Mouse (Mus musculus) regulatory T cell (primary cell): ENCODE measurements around the gene Cfap97d2.

Source experiments
- in situ Hi-C: fragments of 300-600 bp; cut with MboI, MseI; formaldehyde crosslinking; loops from one replicate; pipeline ENCODE4 v1.15.1; 2025; ENCODE audit warnings: high pct_unique_total_duplicates

Gene Cfap97d2

DNA sequence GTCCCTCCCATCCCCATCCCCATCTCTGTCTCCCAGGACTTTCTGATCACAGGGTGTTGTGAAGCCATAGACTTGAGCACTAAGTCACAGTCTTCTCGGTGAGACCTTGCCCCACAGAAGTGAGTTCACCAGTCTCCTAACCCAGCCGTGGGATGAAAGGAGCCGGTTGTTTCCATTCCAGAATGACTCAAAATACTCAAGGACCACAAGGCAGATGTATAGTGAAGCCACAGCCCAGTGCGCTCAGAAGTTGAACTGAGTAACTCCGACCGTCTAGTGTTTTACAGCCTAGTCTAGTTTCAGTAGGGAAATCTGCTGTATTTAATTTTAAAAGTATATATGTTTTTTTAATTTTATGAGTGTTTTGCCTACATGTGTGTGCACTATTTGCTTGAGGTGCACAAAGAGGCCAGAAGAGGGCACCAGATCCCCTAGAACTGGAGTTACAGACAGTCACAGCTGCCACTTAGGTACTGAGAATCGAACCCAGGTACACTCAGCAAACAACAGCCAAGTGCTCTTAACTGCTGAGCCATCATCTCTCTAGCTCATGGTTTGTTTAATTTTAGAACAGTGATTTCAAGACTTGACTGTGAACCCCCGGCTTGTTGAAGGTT lies 18.5 kb upstream of the Cfap97d2 start:
- in situ Hi-C loops: no loop called here

DNA sequence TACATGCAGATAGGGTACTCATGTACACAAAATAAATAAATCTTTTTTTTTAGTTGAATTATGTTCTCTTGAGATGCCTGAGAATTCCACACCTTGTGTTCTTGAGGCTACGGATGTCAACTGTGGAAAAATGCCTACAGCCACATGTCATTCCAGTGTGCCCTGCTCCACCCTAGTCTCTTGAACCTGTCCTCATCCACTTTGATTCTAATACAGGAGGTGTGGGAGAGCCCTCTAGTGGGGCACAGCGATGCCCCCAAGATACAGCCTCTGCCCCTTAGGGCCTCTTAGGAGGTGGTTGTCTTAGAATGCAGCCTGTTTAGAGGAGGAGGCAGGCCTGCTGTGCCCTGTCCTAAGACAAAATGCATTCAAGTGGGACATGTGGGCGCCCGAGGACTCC lies 17.7 kb upstream of the Cfap97d2 start:
- in situ Hi-C loops: no loop called here

DNA sequence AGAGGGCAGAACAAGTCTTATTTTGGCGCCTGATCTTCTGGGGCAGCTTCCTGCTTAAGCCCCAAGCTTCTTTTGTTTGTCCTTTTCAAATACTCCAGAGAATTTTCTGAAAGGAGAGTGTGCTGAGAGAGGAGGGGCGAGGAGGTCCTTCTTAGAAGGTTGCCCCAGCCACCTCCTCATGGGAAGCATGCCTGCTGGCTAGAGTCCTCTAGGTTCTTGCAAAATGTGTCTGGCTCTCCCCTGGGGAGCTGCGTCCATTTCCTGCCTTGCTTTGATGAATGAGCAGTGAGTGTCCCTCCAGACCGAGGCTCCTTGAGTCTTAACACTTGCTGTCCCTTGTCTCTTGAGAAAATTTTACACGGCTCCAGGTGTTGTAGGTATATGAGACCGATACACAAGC lies 17.2 kb upstream of the Cfap97d2 start:
- in situ Hi-C loops: no loop called here

DNA sequence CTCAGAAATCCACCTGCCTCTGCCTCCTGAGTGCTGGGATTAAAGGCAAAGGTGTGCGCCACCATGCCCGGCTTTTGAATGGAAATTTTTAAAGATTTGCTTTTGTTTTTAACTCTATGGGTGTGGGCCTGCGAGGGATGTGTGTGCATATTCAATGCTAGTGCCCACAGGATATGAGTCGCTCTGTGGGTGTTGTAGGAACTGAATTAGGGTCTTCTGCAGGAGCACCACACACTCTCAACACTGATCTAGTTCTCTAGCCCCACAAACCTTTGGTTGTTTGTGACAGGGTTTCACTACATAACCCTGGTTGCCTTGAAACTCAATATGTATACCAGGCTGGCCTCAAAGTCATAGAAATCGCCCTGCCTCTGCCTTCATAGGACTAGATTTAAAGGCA lies 16.4 kb upstream of the Cfap97d2 start:
- in situ Hi-C loops: no loop called here

DNA sequence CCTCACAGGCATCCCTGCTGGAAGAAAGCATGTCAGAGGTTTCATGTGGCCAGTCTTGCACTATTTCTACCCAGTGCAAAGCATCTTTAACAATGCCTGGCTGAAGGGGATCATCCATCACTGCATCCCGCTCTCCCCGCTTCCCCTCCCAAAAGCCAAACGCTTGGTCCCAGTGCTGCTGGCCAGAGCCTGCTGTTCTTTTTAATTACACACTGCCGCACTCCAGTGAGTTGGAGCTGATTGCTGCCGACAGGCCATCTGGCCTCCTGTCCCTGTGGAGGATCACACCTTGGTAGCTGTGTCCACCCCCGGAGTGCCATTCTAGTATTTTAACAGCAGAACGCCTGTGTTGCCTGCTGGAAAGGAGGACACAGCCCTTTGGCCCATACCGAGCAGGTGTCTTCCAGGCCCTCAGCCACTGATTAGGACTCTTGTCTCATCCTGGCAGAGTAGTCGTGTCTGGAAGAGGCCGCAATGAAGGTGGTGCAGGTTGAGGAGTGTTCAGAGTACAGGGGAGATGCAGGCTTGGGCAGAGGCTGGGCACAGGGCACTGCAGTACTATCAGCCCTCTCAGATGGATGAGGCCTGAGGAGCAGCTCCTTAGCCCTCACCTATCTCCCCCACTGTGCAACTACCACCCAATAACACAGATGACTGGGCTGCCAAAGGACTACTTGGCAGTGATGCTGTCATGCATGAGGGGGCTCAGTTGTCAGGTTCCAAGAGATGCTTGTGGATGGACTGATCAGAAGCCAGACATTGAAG lies 13.2 kb upstream of the Cfap97d2 start:
- in situ Hi-C loops: no loop called here

DNA sequence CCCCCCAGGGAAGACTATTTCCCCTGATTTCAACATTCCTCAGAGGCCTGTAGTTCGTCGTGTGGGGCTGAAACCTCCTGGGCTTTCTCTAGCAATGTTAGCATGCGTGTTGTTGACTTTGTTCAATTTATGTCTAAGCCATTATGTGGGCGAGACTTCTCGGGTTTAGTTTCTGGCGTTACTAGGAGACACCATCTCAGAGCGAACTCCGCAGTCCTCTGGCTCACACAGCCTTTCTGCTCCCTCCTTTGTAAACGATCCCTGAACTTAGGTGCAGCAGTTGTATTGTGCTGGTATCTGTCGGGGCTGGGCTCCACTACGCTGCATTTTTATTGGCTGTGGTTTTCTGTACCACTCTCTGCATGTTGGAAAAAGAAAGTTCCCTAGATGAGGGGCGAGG lies 11.0 kb upstream of the Cfap97d2 start:
- in situ Hi-C loops: no loop called here

DNA sequence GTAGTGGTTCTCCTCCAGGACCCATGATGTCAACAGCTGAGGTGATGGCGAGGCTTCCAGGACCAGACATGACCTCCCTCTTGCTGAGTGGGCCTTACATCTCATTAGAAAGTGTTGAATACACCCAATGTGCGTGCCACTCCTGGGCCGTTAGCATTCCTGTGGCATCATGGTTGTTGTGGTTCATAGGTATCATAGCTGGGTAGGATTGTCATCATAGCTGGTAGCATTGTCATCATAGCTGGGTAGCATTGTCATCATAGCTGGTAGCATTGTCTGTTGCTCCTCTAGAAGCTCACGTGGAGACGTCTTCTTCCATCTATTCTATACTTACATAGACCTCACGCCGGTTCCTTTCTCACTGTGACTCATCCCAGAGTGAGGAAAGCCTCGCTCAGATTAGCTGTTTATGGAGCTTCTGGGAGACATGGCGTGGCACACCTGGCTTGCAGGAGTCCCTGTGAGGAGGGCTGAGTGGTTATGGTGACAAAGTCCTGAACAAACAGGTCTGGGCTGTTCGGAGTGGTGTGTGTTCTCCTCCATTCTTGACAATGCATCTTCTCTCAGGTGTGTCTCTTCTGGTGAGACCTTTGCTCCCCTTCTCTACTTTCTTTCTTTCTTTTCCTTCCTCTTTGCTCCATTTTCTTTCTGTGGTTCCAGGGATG lies 10.4 kb upstream of the Cfap97d2 start:
- in situ Hi-C loops: no loop called here

DNA sequence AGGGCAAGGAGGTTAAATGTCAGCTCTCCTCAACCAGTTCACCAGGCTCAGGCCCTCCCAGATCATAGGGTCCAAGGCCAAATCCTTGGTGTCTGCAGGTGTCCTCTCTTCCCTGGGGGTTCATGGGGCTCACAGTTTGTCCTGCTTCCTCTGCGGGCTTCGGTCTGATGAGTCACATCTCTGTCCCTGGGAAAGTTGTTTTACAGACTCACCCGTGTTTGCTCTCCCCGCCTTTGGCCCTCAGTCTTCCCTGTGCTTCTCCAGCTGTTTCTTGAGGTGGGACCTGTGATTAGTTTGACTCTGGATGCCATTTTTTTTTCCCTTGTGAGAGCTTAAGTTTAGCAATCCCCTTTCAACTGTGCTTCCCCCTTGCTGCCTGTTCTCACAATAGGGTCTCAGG lies 9.5 kb upstream of the Cfap97d2 start:
- in situ Hi-C loops: no loop called here

DNA sequence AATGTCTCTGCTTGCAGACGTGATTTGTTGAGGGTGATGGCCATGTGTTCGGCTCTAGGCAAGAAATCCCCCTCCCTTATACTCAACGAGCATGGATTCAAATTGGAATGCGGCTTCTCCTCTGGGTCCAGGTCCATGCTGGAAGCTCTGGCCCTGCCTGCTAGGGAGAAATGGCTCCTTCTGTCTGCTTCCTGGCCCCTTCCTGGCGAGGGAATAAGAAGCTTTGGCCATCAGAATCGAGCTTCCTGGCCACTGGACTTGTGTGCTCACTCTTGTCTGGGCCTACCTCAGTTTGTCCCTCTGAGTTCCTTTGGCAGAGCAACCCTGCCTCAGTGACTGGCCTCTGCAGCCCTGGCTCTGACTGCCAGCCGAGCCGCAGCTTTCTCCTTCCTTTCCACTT lies 8.5 kb upstream of the Cfap97d2 start:
- in situ Hi-C loops: no loop called here

DNA sequence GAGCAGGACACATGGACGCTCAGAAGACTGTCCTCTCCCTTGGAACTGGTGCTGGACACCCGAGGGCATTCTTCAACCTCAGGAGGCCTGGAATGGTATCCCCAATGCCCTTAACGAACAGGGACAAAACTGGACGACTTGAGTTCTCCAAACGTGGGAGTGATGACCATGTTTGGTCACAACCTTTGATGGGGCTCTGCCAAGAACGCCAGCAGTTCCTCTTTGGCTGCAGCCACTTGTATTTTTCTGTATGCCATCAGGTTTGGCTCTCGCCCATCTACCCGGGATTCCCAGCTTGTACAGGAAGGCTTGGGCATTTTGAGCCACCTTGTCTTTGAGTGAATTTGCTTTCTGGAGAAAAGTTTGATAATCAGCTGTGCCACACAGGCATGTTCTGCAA lies 8.0 kb upstream of the Cfap97d2 start:
- in situ Hi-C loops: no loop called here

DNA sequence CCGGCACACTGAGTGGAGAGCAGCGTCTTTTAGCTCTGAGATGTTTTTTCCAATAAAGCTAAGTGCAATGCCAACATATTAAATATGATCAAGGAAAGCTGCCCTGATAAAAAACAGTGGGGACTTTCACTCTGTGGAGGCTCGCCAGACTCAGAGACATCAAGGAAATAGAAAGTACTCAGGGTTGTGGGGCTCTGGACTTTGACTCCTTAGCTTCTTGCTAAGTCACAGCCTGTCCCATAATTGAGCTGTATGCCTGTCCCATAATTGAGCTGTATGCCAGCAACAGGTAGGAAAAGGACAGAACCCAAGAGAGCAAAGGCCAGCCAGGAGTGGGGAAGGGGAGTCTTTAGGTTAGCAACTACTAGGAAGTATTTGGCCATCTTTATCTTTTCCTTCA lies 7.4 kb upstream of the Cfap97d2 start:
- in situ Hi-C loops: no loop called here

DNA sequence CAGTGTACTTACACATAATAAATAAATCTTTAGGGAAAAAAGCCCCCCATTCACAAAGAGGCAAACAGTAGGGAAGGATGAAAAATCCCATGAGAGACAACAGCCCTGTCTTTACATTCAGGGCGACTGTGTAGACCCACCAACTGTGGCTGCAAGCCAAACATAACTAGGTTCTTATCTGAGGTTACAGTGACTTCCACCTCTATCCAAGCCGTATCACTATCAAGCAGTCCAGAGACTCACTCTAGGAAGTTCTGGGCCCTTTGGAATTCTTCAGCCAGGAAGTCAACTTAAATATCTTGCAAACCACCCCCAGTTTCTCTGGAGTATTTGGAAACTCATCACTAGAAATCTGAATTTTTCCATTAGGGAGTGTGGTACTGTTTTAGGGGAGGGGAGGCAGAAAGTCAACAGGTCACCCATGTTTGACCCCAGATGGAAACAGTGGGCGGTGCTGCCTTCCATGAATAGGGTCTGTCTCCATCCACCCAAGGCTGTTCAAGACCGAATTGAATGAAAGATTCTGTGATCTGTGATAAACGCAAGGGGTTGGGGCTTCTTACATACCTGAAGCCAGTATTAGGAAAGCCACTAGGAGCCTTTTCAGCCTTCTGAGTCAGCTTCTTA lies 6.3 kb upstream of the Cfap97d2 start:
- in situ Hi-C loops: no loop called here

DNA sequence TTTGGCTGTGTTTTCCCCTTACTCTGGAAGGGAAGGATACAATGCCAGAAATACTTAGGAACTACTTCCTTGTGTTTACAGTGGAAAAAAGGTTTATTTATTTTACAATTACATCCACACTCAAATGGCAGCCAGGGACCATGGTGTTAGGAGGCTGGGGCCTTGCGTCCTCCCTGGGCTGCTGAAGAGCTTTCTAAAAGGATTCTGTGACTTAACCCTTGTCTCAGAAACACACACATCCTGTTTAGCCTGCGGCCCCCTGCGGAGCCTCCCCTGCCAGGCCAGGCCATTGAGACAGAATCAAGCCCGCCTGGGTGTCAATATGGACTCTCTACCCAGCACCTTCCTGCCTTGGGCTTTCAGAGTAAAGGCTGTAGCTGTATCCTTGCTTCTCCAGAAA lies 2.9 kb upstream of the Cfap97d2 start:
- in situ Hi-C loops: no loop called here

DNA sequence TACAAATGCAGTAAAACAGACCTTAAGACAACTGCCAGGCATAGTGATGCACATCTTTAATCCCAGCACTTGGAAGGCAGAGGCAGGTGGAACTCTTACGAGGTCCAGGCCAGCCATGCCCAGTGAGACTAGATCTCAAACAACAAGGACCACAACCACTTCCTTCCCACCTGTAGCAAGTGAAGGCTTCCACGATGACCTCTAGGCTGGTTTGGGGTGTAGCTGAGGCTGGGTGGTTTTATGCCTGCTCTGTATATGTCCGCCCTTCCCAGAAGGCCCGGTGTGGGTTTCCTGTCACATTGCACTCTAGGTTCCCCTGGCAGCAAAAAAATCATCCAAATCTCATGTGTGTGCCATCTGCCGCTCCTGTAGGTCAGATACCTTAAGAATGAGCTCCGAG lies 1.9 kb upstream of the Cfap97d2 start:
- in situ Hi-C loops: no loop called here

DNA sequence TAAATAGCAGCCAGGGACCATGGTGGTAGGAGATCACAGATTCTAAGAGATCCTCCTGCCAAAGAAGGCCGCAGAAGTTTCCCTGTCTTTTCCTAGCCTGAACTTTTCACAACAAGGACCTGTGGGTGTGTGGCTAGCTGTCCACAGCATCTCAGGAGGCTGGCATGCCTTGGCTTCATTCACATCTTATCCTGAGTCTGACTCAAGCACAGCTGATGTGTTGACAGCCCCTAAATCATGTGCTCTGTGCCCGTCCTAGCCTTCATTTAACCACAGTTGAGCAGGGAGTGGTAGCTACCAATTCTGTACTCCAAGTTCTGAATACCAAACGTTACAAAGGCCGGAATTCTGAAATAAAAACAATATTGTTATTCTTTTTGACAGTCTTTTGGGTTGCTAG lies 1.4 kb upstream of the Cfap97d2 start:
- in situ Hi-C loops: no loop called here

DNA sequence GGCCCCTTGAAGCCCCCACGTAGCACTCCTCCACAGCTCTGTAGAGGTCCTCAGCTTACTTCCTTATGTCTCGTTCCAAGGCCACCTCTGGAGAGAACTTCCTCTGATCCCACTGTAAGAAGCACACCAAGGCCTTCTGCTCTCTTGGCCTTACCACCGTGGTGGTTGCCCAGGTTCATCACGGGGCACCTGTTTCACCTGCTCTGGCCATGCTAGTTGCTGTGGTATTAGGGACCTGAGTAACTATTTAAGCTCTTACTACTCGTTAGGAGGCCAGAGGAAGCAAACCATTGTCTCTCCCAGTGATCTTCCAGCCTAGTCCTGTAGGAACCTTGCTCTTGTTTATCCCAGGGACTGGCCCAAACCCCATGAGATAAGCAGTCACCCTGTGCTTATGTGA lies 1.2 kb downstream of the Cfap97d2 start:
- in situ Hi-C loops: no loop called here

DNA sequence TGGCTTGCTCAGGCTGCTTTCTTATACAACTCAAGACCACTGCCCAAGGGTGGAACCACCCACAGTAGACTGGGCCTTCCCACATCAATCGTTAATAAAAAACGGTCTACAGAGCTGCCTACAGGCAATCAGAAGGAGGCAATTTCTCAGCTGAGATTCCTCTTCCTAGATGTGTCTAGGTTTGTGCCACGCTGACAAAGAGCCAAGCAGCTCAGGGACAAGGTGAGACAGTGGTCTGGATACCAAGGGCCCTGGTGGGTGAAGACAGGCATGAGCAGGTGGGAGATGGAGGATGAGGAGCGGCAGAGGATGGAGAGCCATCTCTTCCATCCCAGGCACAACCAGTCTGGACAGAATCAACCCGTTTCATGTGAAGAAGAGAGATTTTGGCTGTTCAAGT lies 2.8 kb downstream of the Cfap97d2 start:
- in situ Hi-C loops: no loop called here

DNA sequence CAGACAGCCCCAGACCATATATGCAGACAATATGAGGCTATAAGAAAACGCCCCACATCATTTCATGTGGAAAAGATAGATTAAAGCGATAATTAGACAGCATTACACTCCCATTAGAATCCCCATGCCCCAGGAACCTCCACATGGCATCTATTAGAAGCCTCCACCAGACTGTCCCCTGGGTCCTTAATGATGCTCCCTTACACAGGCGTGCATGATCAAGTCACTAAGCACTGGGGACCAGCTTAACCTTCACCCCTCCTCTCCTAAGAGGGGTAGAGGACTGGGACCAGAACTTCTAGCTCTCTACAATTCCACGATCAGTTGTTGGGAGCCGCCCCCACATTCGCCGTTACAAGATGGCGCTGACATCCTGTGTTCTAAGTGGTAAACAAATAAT lies 13.3 kb downstream of the Cfap97d2 start:
- in situ Hi-C loops: no loop called here

DNA sequence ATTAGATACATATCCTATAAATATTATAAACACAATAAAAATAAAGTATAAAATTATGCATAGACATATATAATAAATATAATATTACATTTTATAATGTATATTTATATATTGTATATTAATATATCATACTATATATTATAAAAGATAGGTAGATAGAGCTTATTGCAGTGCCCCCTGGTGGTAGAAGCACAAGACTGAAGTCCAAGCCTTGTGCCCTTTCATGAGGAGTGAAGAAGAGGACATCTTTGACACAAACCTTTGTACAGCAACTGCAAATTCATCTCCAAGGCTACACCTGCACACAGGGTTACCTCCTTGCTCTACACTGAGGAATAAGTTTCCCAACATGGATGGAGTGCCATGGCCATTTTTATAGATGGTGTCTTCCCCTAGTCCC lies 20.0 kb downstream of the Cfap97d2 start:
- in situ Hi-C loops: no loop called here

DNA sequence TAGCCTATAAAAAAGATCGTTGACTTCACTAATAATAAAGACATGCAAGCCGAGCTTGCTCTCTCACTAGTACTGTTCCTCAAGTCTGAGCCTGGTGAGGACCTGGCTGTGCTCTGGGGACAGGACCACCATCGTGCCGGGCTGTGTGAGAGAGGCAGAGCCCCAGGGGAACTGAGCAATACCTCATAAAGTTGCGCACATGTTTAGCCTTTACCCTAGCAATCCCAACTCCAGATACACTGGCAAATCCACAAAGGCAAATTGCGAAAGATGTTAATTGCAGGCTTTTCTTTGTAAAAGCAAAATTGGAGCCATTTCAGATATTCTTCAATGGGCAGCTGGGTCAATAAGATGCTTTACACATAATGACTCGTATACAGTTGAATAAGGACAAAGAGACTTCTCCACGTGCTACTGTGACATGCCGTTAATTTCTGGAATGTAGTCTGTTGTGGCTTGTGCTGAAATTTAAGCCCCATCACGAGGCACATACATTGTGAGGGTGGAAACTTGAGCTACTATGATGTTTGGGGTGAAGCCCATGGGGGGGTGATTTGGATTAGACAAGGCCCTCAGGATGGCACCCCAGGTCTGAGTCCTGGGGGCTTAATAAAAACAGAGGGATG lies 21.9 kb downstream of the Cfap97d2 start:
- in situ Hi-C loops: no loop called here

DNA sequence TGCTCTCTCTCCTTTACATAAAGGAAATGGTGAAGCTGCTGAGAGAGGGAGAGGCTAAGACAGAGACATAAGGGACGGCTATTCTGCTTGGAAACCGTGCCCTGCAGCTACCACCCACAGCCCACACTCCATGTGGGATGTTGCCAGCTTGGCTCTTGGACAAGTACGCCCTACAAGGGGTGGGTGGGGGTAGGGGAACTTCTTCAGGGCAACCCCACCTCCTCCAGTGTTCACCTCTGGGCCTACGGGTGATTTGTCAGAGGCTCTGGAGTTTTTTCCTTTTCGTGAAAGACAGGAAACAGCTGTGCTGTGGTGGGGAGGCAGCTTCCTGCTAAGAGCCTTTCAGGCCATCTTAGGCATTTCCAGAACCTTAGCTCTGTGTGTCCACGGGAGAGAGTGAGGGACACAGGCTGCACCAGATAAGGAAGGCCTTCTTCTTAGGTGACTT lies 34.7 kb downstream of the Cfap97d2 start:
- in situ Hi-C loops: no loop called here
